Mouse (Mus musculus): ENCODE measurements at regions not wholly inside any gene's neighbourhood (a gene's known extent, or its start where the extent isn't known, plus 50 kb on each side); places are given as distances from the start of the nearest gene placed in this dataset.
A peak's percentile ranks its signal among the peaks of the same experiment; 100 is the strongest.

DNA sequence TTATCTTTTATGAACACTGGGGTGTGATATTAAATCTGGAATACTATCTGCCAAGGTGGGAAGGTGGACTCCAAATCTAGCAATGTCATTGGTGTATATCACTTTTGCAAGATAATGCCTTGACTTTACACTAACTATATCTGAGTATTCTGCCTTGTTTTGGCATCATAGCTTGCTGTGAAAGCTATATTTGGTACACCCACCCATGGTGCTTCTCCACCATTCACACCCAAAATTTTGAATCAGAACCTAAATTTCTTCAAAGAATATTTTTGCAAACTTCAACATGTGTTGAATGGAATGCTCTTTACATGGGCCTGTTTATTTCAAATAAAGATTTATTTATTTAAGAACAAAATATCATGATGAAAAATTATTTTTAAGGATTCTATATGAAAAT, 1087.0 kb downstream of the Dnajb9 start:
- H3K27ac ChIP-seq (replicated peaks): no peak overlapping the region
- H3K27me3 ChIP-seq: no peaks in the 10 kb centered on the region

GRCm38 (mm10) chr12:43112096-43112495, 1098.0 kb downstream of the Dnajb9 start:
- no peak overlapping the region for H3K4me3 ChIP-seq
- no peaks in the 10 kb centered on the region for H3K9me3 ChIP-seq
- no peak overlapping the region for H3K9ac ChIP-seq (replicated peaks)
- H3K4me1 ChIP-seq: no peaks in the 10 kb centered on the region
- no peak for ATAC-seq (replicated peaks)
- H3K4me2 ChIP-seq (replicated peaks): no peak overlapping the region
- no peaks in the 10 kb centered on the region for H3K27me3 ChIP-seq
- H3K27ac ChIP-seq (replicated peaks): no peak overlapping the region
- no peaks in the 10 kb centered on the region for H3K36me3 ChIP-seq
- 25% methylated on average over 2 of the region's 2 CpGs for WGBS

More for the DNA sequence above, 1087.0 kb downstream of the Dnajb9 start:
- ATAC-seq (replicated peaks): no peak
- no peak overlapping the region for H3K9ac ChIP-seq (replicated peaks)
- no peaks in the 10 kb centered on the region for H3K9me3 ChIP-seq
- H3K36me3 ChIP-seq: no peaks in the 10 kb centered on the region
- no peak overlapping the region for H3K4me2 ChIP-seq (replicated peaks)
- H3K4me3 ChIP-seq: no peak overlapping the region
- H3K4me1 ChIP-seq: no peaks in the 10 kb centered on the region

DNA sequence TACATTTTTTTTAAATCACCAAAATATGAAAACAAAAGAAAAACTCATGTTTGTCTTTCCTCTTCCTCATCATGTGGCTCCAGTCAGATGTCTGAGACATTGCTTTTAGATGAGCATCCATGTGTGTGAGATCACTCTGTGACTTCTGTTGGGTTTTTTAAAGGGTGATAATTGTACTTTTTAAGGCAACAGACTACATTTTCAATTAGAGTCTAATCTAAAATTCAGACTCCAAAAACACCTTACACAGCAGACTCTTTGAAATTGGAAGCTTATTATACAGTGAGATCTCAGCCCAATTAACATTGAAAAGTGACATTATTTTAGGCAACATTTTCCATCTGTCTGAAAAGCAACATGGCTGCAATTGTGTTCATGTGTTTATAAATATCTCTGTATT, 1110.7 kb downstream of the Dnajb9 start:
- H3K36me3 ChIP-seq: no peaks in the 10 kb centered on the region
- no peaks in the 10 kb centered on the region for H3K9me3 ChIP-seq
- H3K9ac ChIP-seq (replicated peaks): no peak overlapping the region
- peak; percentile 81 for ATAC-seq (replicated peaks)
- H3K27ac ChIP-seq (replicated peaks): no peak overlapping the region
- H3K27me3 ChIP-seq: no peaks in the 10 kb centered on the region
- no peak overlapping the region for H3K4me2 ChIP-seq (replicated peaks)
- no peak overlapping the region for H3K4me3 ChIP-seq
- no peaks in the 10 kb centered on the region for H3K4me1 ChIP-seq

DNA sequence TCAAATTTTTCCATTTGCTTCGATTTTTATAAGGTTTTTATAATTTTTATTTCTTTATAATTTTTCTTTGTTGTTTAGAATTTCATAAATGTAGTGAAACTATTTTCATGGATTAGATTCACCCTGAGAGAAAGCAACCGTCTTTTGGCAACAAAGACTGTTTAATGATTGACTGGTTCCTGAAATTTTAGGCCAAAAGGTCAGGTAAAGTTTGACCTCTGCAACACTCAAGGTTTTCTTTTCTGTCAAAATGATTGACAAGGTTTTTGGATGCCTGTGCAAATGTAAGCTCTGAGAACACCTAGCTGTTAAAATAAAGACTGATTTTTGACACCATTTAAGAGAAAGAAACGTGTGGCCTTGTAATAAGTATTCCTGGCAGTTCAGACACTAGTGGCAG, 1132.0 kb downstream of the Dnajb9 start:
- no peaks in the 10 kb centered on the region for H3K36me3 ChIP-seq
- H3K4me1 ChIP-seq: no peaks in the 10 kb centered on the region
- ATAC-seq (replicated peaks): no peak
- H3K4me3 ChIP-seq: no peak overlapping the region
- no peaks in the 10 kb centered on the region for H3K9me3 ChIP-seq
- no peak overlapping the region for H3K4me2 ChIP-seq (replicated peaks)
- no peaks in the 10 kb centered on the region for H3K27me3 ChIP-seq
- WGBS: 49% methylated on average over 3 of the region's 3 CpGs
- H3K27ac ChIP-seq (replicated peaks): no peak overlapping the region
- H3K9ac ChIP-seq (replicated peaks): no peak overlapping the region

All from forebrain, embryonic 15.5 days (tissue).